Mouse (Mus musculus) lung, postnatal 10 days (tissue): ENCODE measurements at regions not wholly inside any gene's neighbourhood (a gene's known extent, or its start where the extent isn't known, plus 50 kb on each side); places are given as distances from the start of the nearest gene placed in this dataset.
A peak's percentile ranks its signal among the peaks of the same experiment; 100 is the strongest.

Experiments used
- DNase-seq: peaks from one replicate; pipeline ENCODE4 v3.0.0; 2021

DNA sequence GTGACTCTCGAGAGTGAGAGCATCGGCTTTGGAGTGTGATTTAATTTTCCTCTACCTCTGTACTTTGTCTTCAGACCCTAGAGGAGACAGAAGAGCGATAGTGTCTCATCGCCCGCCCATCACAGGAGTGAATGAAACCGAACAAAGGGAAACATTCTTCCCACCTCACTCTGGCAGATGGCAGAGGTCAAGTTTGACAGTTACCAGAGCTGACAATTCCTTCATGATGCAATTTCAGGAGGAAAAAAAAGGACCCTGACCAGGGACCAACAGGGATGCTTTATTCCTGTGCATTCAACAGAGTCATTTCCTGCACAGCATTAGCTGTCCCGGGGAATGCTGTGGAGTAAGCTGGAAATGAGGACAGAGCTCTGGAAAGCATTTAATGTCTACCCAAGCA is 106.3 kb upstream of the Lyplal1 start:
- DNase-seq, result no peak

DNA sequence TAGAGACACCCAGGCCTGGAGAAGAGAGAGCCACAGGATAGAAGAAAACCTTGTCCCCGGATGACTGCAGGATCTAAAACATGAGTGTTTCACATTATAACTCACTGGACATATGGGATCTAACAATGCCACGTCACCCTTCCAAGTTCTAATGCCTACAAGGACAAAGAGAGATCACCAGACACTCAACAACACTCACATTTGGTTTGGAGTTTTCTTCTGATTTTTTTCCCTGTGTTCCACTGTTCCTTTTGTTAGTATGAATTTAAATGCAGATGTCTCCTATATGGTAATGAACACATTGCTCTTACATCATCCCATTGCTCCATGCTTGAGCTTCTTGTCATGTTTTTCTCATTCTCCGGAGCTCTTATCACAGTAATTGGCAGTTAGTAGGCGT is 101.9 kb upstream of the Lyplal1 start:
- DNase-seq, result no peak

DNA sequence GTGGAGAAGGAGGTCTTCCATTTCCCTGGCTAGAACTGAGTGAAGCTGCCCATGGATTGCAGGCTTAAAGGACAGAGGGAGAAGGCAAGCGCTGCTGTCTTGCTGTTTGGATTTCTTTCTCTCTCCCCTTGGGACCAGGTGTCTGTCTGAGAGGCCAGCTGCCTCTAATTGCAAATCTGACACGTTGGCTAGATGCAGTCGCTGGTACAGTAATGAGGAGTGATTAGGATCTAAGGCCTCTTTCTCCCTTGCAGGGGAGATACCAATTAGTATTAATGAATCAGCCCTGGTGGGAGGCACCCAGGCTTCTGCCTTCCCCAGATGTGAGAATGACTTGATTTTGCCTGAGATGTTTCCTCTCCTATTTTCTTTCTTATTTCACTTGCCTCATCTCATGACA is 100.1 kb upstream of the Lyplal1 start:
- no peak for DNase-seq

DNA sequence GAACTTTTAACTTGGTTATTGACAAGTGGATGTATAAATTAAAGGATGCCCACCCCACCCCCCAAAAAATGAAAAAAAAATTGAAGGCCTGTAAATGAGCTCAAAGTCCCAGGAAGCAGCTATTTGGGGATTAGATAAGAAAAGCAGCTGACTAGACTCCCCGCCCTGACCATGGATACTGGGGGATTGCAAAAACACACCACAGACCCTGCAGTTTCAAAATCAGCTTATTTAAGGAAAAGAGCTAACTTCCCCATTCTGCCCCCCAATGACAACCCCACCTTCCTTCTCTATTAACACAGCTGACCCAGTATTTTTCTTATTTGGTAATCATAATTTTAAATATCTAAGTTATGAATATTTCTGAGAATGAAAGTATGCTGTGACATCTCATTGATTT is 87.0 kb upstream of the Lyplal1 start:
- no peak for DNase-seq

DNA sequence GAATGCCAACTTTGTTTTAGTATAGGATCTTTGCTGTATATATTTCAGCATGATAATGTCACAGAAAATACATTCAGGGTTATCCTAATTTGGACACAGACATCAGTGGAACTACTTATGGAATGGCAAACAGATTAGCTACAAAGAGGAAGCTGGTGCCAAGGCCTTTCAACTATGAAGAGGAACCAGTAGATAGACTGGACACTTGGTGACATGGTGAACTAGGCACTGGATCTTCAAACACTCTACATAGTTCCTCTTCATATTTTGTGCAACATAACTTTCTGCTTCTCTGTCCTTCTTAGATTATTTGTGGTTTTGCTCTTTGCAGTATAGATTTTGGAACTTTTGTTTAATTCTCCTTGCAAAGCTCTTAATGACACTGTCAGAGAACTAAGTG is 85.4 kb upstream of the Lyplal1 start:
- no peak for DNase-seq

DNA sequence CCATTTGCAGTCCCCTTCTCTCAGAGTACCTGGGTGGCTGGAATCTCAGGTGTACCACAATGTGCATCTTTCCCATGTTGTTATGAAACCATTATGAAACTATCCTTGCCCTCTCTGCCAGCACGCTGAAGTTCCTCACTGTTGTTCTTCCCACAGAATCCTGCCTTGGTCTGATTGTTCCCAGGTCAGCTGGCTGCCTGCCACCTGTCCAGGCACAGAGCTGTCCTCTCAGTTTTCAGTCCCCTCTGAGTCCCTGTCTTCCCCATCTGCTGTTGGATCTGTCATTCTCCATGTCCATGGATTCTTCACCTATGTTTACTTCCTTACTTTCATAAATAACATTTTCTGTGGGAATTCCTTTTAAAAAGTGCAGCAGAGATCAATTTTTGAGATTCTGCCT is 81.3 kb upstream of the Lyplal1 start:
- no peak for DNase-seq

DNA sequence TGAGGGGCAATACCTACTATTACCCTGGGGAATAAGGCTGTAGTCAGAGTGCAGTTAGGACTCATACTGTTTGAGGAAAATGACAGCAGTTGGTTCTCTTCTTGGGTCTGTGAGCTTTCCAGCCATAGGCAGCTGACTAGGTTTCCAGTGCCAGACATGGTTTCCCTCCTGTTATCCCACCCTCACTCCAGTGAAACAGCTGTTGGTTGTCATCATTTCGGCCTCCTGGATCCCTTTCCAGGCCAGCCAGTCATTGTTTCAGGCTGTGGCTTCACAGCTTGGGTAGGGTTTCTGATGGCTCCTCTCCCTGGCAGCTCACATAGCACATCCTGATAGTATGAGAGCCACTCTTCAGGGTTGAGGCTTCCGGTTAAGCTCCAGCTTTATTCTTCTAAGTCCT is 79.9 kb upstream of the Lyplal1 start:
- DNase-seq, result peak; percentile 43

DNA sequence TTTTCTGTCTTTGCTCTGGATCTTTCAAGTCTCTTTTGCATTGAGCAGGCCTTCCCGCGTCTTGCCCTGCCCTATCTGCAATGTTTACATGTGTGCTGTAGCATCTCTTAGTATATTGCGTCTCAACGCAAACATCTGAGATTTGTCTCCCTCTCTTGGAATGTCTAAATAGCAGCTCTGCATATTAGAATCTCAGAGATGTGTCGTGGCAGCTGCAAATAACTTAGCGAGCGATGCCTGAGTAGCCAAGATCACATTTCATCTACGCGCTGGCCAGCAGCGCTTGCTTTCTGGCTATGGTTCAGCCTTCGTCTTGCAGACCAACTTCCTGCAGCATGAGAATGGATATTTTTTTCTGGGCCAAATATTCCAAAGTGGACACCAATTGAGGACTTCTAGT is 72.3 kb upstream of the Lyplal1 start:
- peak; percentile 67 for DNase-seq

DNA sequence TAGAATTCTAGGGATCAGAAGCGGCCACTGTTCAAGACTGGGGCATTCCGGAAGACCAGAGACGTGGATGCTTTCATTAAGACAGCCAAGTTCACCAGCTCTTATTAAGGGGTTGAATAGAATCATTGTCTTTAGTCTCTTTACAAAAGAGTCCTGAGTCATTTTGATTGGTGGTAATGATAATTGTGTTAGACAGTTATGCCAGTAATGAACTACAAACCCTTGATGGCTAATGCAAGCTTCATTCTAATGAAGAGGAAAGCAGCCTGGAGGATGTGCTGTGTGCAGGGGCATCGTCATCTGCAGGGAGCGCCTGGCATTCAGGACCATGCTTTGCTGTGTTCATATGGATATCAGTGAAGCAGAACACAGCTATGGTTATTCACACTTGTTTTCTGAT is 70.3 kb upstream of the Lyplal1 start:
- DNase-seq, result no peak

DNA sequence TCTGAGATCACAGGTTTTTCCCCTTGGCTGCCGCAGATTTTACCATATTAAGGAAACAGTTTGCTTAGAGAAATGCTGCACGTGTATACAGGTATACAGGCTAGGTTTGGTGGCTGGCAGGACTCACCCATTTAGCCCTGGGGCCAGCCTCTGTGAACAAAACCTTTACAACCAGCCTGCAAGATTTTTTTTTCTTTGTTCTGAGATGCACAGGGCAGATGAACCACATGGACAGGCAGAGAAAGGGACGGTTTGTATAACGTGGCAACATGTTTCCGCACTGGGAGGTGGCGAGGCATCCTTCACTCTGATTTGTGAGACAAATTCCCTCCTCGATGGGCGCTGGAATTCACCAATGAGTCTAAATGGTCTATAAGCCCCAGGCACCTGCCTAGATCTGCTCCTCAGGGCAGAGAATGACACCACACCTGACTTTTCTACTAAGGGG is 66.1 kb upstream of the Lyplal1 start:
- DNase-seq, result no peak

DNA sequence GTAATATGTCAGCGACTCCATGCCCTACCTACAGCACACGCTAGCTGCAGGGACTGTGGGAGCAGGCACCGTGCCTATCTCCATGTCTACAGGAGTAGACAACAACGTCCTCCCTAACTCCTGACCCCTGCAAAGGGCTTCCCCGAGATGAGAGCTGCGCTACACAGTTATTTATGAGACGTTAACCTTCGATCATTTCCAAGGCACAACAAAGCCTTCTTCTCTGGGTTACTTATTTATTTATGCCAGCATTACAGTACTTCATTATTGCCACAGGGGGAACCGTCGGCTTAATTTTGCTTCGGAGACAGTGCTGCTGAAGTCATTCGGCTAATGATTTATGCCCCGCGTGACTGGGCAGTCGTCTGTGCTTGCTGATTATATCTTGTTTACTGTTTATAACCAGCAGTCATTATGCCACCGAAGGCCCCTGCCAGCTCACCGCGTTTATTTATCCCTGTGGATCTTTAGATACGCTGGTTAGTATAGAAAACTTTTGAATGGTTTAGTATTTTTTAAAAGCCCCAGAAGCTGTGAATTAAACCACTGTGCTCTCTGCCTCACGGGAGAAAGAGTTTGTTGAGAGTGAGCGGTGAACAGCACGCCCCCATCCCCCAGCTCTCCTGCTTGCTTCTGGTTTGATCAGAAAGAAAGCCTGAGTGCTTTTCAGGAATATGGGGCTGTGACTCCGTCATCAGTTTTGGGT is 65.5 kb upstream of the Lyplal1 start:
- DNase-seq, result peak; percentile 84

DNA sequence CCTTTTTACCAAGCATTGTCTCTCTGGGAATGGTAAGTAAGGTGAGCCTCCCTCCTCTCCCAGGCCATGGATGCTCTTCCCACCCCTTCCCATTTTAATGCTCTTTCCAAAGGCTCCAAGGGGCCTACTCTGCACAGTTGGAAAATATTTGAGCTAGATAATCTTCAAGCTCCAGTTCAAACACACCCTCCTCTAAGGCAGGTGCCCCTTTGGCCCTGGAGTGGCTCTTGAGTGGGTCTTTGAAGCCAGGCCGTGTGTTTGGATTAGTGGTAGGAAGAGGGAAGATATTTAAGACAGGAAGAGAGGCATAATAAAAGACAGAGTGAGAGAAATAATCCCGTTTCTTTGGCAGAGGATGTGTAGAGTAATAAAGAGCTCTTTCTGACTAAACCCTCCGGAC is 59.9 kb upstream of the Lyplal1 start:
- DNase-seq, result no peak

DNA sequence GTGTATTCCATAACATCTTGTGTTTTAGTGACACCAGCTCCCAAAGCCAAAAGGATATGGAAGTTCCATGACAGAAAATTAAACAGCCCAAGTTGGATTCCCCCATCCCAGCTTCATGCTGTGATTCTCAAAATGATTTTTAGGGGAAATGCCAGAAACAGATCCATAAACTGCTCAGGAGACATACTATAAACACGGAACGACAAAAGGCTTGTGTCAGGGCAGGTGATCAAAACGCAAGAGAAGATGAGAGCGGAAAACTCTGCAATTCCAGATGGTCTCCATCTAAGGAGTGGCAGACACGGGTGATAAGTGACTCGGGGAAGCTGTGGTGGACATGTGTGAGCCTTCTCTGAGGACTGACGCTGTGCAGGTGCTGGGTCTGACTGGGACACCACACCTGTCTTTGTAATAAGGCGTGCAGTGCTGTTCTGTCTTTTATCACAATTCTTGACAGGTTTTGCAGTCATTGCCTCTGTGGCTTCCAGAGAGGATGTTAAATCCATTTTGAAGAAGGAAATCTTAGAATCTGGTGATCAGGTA is 56.4 kb upstream of the Lyplal1 start:
- no peak for DNase-seq

DNA sequence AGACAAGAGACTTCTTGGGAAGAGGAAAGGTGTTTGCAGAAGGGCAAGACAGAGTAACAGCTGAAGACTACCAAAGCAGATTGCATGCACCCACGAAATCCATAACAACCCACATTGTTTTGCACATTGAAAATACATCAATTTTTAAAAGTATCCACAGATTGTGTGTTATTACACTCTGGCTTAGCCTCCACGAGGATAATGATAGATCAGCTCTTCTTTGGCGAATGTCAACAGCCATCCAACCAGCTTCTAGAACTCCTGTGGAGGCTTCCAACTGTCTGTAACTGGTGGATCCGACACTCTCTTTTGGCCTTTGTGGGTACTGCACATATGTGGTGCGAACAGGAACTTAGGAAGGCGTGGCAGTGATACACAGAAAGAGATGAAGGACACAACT is 54.6 kb upstream of the Lyplal1 start:
- DNase-seq, result no peak
